ENCODE assay signal across 25 mouse cellular contexts in genomic region chr2:112556527-112556926, GRCm38 (mm10).
"Had no signal": no experiment of that assay in that cellular context is flagged by ENCODE, and none has a peak within 500 bp of the region (broad histone marks: within the 10 kb centered on the region; RNA-seq: fewer than 3 reads in every experiment).

No protein-coding gene starts in this region.

- H3K4me2 ChIP-seq: heart, embryonic 11.5 days; heart, embryonic 13.5 days; heart, embryonic 15.5 days; hindbrain, embryonic 13.5 days; hindbrain, embryonic 15.5 days; kidney, embryonic 15.5 days; limb, embryonic 13.5 days; limb, embryonic 15.5 days; liver, embryonic 12.5 days had no signal

- H3K9me3 ChIP-seq: heart, embryonic 13.5 days; heart, embryonic 15.5 days; hindbrain, embryonic 13.5 days; hindbrain, embryonic 15.5 days; kidney, embryonic 15.5 days; limb, embryonic 13.5 days; limb, embryonic 15.5 days; liver, embryonic 12.5 days had no signal

- H3K4me3 ChIP-seq: heart, adult 2 months; heart, embryonic 13.5 days; heart, embryonic 15.5 days; hindbrain, embryonic 13.5 days; hindbrain, embryonic 15.5 days; kidney, embryonic 15.5 days; limb, embryonic 13.5 days; limb, embryonic 15.5 days; liver, embryonic 12.5 days had no signal

- H3K36me3 ChIP-seq: heart, embryonic 15.5 days; hindbrain, embryonic 13.5 days; hindbrain, embryonic 15.5 days; kidney, embryonic 15.5 days; limb, embryonic 13.5 days; limb, embryonic 15.5 days had no signal

- H3K27ac ChIP-seq: heart, adult 2 months; heart, embryonic 13.5 days; heart, embryonic 15.5 days; hindbrain, embryonic 13.5 days; hindbrain, embryonic 15.5 days; hindbrain, postnatal 0 days; kidney, embryonic 15.5 days; kidney, postnatal 0 days; limb, embryonic 13.5 days; limb, embryonic 15.5 days; liver, embryonic 12.5 days; liver, embryonic 14.5 days had no signal

- H3K27me3 ChIP-seq: heart, embryonic 13.5 days; heart, embryonic 15.5 days; hindbrain, embryonic 13.5 days; hindbrain, embryonic 15.5 days; kidney, embryonic 15.5 days; limb, embryonic 13.5 days; limb, embryonic 15.5 days; liver, embryonic 12.5 days had no signal

- DNase-seq: gastrocnemius, postnatal 14 days; gastrocnemius, postnatal 36 days; heart, adult 2 months; heart, postnatal 14 days; heart, postnatal 36 days; kidney, adult 11 months; kidney, adult 2 months; kidney, adult 9 months; kidney, postnatal 14 days; kidney, postnatal 36 days; layer of hippocampus, adult 9-11 months; layer of hippocampus, postnatal 36 days; left cerebral cortex, postnatal 4 days had no signal

- H3K4me1 ChIP-seq: heart, embryonic 15.5 days; hindbrain, embryonic 13.5 days; hindbrain, embryonic 15.5 days; kidney, embryonic 15.5 days; limb, embryonic 13.5 days; limb, embryonic 15.5 days; liver, embryonic 12.5 days had no signal

- H3K9ac ChIP-seq: heart, embryonic 13.5 days; heart, embryonic 15.5 days; hindbrain, embryonic 13.5 days; hindbrain, embryonic 15.5 days; kidney, embryonic 15.5 days; limb, embryonic 13.5 days; limb, embryonic 15.5 days; liver, embryonic 12.5 days; liver, embryonic 14.5 days had no signal
